Mouse (Mus musculus): ENCODE measurements around the gene Crocc2.

DNA sequence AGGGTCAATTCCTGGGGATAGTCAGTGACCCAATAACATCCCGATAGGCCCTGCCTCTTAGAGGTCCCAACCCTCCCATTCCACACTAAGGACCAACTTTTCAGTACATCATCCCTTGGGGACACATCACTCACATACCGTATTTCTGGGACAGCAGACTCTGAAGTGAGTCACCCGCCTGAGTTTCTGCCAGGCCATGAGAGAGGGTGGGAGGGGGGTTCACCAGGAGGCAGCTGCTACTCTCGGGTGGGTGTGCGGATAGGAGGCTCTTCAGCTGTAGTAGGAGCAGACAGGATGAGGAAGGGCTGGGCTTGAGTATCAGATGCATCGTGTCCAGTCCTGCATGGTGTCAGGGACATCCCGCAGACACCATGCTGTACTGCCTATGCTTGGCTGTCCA, 28.8 kb upstream of the Crocc2 start:
- TF ChIP-seq MAFK (IDR thresholded peaks at IDR 0.05; ENCODE audit: insufficient read depth, low read depth, low read length): no peak
- TF ChIP-seq ZNF384 (IDR thresholded peaks at IDR 0.05; ENCODE audit: low read depth, low read length): no peak
- TF ChIP-seq HCFC1 (IDR thresholded peaks at IDR 0.05; ENCODE audit: borderline replicate concordance, insufficient read depth, low read length): no peak
- TF ChIP-seq ZC3H11A (IDR thresholded peaks at IDR 0.05; ENCODE audit: borderline replicate concordance, low read depth, low read length): no peak
